Mouse (Mus musculus) v-Abl transformed pro-B cells (cell line): Measurements from ENCODE around the gene Zfp277.

Experiments used
- in situ Hi-C, 2 experiments: fragments of 400-800 bp; cut with MboI; formaldehyde crosslinking; loops; one replicate each; pipeline ENCODE4 v1.15.1; 2025; ENCODE audit not compliant: unreplicated experiment in 2 of 2

Gene Zfp277

GRCm38 (mm10) chr12:40445648-40446449 lies at the start of gene Zfp277, which contains the start of gene Dock4:
Gene Zfp277, minus strand, starts transcription at chr12:40445902.
Gene Dock4, plus strand, starts transcription at chr12:40445952.
- in situ Hi-C loops = loop anchor here (10.0 to 25.0 kb wide), 3 partner anchors 221 to 409 kb away; partner anchors contain the start of gene Arl4a (in 1 of the 2)

DNA sequence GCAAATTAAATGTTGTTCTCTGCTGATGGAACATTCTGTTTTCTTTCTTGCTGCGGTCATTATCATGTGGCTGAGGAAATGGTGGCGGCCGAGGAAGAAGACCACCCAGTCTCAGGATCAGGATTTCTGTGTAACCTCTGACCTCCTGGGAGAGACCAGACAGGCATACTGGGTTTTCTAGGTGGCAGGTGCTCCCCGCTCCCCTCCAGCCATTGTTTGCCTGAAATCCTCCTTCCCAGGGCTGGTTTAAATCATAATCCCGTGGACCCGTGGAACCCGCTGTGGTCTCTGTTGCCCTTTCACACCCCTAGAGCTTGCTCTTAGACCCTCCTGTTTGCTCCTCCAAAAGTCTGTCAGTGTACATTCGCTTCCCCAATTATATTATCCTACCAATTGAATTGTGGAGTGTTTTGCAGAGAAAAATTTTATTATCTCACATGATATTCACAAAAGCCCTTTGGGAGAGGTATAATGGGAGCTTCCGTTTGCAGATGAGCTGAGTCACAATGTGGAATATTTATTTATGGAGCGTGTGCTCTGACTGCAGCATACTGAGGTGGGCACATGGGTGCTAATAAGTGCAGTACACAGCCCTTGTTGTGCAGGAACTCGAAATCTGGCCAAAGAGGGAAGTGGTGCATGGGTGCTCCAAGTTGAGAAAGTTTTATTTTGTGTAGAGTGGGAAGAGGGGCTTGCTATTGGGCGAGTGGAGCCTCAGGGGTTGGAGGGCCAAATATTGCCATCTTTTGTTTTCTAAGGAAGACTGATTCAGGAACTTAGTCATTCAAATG lies 40.5 kb upstream of the Zfp277 start:
- in situ Hi-C loops = no loop called here

DNA sequence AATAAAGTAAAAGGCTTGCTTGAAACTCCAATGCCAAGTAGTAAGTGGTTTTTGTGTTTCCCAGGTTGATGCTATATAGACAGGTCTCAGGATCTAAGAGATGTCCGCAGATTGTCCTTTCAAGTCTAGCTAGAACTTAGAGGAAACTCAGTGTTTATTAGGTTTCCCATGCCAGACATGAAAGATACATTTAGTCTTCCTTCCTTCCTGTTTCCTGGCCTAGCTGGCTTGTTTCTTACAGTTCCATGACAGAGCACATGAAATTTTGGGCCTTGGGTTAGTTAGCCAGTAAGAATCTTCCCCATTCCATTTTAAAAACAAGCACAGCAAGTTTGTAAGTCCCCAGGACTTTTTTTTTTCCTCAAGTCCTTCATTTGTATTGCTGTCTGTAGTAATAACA lies 39.5 kb upstream of the Zfp277 start:
- in situ Hi-C loops = no loop called here

DNA sequence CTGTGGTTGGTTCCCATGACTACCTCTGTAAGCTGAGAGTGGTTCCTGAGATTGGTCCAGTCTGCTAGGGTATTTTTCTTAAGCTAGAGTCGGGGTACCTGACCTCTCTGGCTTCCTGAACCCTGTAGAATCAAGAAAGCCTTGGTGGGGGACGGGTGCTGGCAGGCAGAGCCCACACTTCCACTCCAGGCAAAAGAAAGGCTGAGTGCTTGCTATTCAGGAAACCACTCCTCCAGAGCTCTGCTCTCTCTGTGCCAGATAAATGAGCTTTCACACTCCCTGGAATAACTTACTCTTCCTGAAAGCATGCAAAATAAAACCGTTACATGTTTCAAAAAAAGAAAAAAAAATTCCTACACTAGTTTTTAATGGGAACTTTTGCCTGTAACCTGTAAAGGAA lies 38.5 kb upstream of the Zfp277 start:
- in situ Hi-C loops = no loop called here

DNA sequence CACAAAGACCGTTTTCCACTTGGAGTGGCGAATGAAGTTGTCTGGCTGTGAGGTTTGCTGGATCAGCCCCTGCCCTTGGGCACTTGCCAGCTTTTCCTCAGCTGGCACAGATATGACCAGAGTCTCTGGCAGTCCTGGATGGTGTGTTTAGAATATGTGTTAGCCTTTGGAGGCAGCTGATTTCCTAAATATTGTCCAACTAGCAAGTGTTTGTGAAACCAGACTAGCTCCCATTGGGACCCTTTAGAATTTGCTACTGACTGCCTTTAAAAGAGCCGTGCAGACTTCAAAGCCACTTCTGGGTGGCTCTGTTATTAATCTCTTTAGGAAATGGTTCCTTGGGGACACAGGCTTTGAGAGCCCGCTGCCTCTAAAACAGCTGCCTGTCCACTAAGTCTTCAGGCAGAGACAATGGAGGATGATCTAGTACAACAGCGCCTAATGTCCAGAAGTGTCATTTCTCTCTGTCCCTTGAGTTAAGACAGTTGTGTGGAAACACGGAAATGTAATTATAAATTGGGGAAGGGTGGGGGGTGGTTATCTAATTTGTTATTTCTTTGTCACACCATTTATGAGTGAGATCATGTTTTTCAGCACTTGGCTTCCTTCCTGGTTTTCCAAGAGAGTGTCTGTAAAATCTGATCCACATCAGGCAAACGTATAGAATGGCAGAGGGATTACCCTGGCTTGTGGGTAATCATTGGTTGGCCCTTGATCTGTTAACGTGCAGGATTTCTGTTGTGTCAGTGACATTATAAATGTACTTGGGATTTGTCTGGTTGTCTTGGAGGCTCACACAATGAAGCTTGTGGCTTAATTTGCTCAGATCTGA lies 32.1 kb upstream of the Zfp277 start:
- in situ Hi-C loops = loop anchor here in 1 of 2 experiments (5.0 kb wide), 1 partner anchor 51 kb away; no protein-coding TSS in a partner anchor

GRCm38 (mm10) chr12:40473709-40474108 lies 28.0 kb upstream of the Zfp277 start:
- in situ Hi-C loops = no loop called here

- in situ Hi-C loops = no loop called here
Observed at GRCm38 (mm10) chr12:40471649-40472399, 26.1 kb upstream of the Zfp277 start.

DNA sequence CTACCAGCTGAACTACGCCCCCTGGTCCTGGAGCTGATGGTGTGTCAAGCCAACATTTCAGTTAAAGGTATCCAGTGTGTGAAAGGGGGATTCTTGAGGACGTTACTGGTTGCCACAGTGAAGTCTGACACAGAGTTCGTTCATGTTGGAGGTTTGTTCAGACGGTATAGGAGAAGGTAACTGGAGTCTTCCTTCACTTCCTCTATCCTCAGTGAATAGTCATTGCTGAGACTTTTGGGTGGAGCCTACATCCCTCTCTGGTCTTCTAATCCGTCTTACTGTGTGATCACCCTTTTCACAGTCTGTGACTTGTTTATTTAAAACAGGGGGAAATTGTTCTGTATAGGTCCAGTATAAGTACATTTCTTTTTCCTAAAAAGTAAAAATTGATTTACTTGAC lies 23.3 kb upstream of the Zfp277 start:
- in situ Hi-C loops = no loop called here

DNA sequence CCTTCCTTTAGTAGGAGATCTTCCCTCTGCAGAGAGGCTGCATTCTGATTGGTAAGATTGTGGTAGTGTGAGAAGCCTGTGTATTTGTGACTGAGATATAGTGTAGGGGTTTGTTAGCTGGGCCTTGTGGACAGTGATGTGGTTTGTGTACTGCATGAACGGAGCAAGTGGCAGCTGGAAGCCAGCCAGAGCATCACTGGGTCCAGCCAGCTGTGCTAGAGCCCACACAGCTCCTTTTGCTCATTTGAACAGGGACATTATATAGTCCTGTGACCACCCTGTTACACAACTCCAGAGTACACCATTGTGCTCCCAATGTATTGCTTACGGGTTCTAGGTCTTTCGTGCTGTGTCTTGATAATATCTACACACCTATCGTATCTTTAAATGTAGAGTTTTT lies 22.5 kb upstream of the Zfp277 start:
- in situ Hi-C loops = no loop called here

DNA sequence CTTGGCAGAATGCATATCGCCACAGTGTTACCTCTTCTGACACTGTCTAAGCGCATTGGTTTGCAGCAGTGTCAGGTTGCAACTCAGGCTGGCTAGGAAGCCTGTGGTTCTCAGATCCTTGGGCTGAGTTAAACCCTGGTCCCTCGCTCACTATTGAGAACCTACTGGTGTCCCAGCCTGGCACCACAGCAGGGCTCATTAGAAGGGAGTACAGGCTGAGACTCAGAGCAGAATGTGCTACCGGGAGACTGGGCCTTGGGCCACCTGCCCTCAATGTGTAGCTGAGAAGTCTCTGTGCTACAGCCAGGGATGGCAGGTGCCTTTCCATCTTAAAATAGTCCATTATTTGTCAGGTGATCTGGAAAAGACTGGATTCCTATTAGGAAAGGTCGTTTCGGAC lies 18.6 kb upstream of the Zfp277 start:
- in situ Hi-C loops = no loop called here

- in situ Hi-C loops = no loop called here
Observed at GRCm38 (mm10) chr12:40463828-40464227, 18.1 kb upstream of the Zfp277 start.

- in situ Hi-C loops = no loop called here
Observed at GRCm38 (mm10) chr12:40462693-40463235, 17.1 kb upstream of the Zfp277 start.

DNA sequence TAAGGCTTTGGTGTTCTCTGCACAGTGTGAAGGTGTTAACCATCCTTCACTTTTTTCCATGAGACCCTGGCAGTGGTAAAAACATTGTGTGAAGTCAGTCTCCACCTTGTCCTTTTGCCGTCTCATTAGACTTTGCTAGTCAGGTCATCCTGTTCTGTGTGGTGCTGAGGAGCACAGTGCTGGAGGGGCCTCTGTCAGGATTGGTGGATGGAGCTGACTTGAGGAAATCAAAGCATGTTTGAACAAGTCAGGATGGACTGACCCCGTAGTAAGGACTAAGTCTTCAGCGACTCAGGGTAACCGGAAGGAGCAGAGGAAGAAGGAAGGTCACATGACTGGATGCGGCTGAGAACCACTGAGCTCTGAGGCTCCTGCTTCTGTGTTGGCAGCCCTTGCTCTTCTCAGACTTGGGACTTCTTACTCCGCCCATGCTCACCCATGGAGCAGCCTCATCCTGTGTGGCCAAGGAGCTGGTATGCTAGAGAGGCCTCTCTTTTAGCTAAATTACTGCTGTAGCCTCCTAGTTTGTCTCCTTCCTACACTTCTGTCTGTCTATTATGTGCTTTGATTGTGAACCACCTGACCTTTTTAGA lies 14.1 kb upstream of the Zfp277 start:
- in situ Hi-C loops = loop anchor here in 1 of 2 experiments (10.0 kb wide), 1 partner anchor 345 kb away; no protein-coding TSS in a partner anchor

DNA sequence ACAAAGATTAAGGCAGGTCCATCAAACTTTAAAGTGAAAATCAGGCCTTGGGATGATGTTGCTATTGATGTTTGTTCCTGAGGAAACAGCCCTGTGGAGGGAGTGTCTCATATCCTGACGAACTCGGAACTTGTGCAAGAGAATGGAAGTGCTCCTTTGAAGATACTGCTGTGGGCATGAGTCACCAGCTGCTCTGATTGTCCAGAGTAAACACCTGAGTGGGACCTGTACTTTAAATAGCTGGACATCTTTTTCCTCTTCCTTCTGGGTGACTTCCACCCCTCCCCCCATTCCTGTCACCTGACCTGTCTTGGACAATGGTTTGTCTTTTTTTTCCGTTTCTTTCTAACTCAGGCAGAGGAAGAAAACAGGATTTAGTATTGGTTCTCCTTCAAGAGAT lies 13.3 kb upstream of the Zfp277 start:
- in situ Hi-C loops = loop anchor here in 1 of 2 experiments (10.0 kb wide), 1 partner anchor 346 kb away; no protein-coding TSS in a partner anchor

- in situ Hi-C loops = loop anchor here in 1 of 2 experiments (10.0 kb wide), 1 partner anchor 348 kb away; no protein-coding TSS in a partner anchor
Observed at GRCm38 (mm10) chr12:40456517-40456916, 10.8 kb upstream of the Zfp277 start.

DNA sequence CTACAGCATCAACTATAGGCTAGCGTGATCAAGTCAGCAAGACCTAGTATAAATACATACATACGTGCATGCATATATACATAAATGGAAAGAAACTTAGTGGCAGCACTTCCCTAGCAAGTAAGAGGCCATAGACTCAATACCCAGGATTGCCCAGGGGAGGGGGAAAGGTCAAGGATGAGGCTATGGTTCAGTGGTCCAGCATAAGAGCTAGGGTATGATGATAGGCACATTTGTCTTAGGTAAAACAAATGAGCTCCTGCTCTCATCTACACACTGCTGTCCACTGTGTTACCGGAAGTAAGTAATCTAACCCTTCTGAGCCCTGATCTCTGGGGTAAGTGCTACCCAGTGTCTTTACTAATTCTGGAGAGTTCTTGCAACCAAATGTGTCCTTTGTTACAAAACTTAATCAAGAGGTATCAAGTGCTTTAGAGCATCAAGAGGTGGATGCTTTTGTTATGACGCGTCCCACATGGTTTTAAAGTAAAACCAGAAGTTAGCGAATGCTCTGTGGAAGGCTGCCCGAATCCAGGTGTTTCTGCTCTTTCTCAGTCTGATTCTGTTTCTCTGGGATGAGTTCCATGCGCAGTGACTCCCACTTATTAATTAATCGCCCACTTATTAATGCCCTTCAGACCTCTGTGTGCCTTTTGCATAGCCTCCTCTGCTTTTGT lies 3.6 kb upstream of the Zfp277 start:
- in situ Hi-C loops = loop anchor here (10.0 to 25.0 kb wide), 3 partner anchors 224 to 412 kb away; partner anchors contain the start of gene Arl4a (in 1 of the 2)

- in situ Hi-C loops = loop anchor here (10.0 to 25.0 kb wide), 3 partner anchors 223 to 410 kb away; partner anchors contain the start of gene Arl4a (in 1 of the 2)
Observed at GRCm38 (mm10) chr12:40447561-40448355, 2.1 kb upstream of the Zfp277 start.
